Mouse (Mus musculus) brain, adult 2 months (tissue): ENCODE results near the gene Cntrl.

ENCODE experiments used
- DNase-seq: peaks from one replicate; pipeline ENCODE4 v3.0.0; 2011; ENCODE audit warnings: low read depth, low spot score

Cntrl gene

GRCm38 (mm10) chr2:35124716-35125115 is 15.4 kb downstream of the Cntrl start:
- DNase-seq, result peak; percentile 24

GRCm38 (mm10) chr2:35131491-35131890 is 22.2 kb downstream of the Cntrl start:
- no peak for DNase-seq

GRCm38 (mm10) chr2:35131991-35132661 is 22.8 kb downstream of the Cntrl start:
- peak; percentile 97 for DNase-seq

- DNase-seq, result no peak
Measured at GRCm38 (mm10) chr2:35132662-35133055, 23.4 kb downstream of the Cntrl start.

GRCm38 (mm10) chr2:35133891-35134290 is 24.6 kb downstream of the Cntrl start:
- DNase-seq, result no peak

- DNase-seq, result no peak
Measured at GRCm38 (mm10) chr2:35138576-35138975, 29.3 kb downstream of the Cntrl start.

GRCm38 (mm10) chr2:35141673-35142072 is 32.4 kb downstream of the Cntrl start:
- DNase-seq, result no peak

- DNase-seq, result no peak
Measured at GRCm38 (mm10) chr2:35148806-35149205, 39.5 kb downstream of the Cntrl start.

GRCm38 (mm10) chr2:35151303-35151882 is 42.1 kb downstream of the Cntrl start:
- no peak for DNase-seq

- no peak for DNase-seq
Measured at GRCm38 (mm10) chr2:35153179-35153578, 43.9 kb downstream of the Cntrl start.

GRCm38 (mm10) chr2:35153844-35154554 is 44.7 kb downstream of the Cntrl start:
- DNase-seq, result peak; percentile 25

- DNase-seq, result no peak
Measured at GRCm38 (mm10) chr2:35156985-35157384, 47.7 kb downstream of the Cntrl start.

GRCm38 (mm10) chr2:35157836-35158235 is 48.5 kb downstream of the Cntrl start:
- DNase-seq, result no peak

- DNase-seq, result no peak
Measured at GRCm38 (mm10) chr2:35158358-35158757, 49.1 kb downstream of the Cntrl start.

GRCm38 (mm10) chr2:35160206-35160605 is 50.9 kb downstream of the Cntrl start:
- no peak for DNase-seq

GRCm38 (mm10) chr2:35161846-35162488 is 52.7 kb downstream of the Cntrl start:
- DNase-seq, result no peak

GRCm38 (mm10) chr2:35163396-35163795 is 54.1 kb downstream of the Cntrl start:
- no peak for DNase-seq

GRCm38 (mm10) chr2:35165416-35165815 is 56.1 kb downstream of the Cntrl start:
- no peak for DNase-seq

- DNase-seq, result no peak
Measured at GRCm38 (mm10) chr2:35166816-35167215, 57.5 kb downstream of the Cntrl start.

- no peak for DNase-seq
Measured at GRCm38 (mm10) chr2:35169452-35169851, 60.2 kb downstream of the Cntrl start.

GRCm38 (mm10) chr2:35171341-35171861 is 62.1 kb downstream of the Cntrl start:
- DNase-seq, result no peak

- DNase-seq, result no peak
Measured at GRCm38 (mm10) chr2:35172246-35172645, 63.0 kb downstream of the Cntrl start.
